ENCODE assay signal across 24 mouse cellular contexts in the genomic region with DNA sequence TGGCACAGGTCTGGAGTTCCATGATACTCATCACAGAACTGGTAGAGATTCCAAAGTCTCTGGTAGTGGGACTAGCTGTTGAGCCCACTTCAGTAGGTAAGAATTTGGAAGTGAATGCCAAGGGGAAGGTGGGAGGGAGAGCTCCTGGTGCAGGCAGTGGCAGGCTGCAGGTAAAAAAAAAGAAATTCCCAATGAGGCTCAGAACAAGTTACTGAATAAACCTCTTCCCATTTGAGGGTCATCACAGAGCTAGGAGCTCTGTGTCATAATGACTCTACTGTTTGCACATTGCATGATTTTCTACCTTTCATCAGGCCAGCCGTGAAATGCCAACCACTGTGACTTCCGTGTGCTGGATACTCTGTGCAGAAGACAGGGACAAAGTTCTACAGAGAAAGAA.
DNase-seq lines count a peak whose midpoint lies in the region; ATAC-seq and TF ChIP-seq lines count a peak whose summit lies in the region.
"Had no signal": no experiment of that assay in that cellular context is flagged by ENCODE, and none has a peak within 500 bp of the region (broad histone marks: within the 10 kb centered on the region; RNA-seq: fewer than 3 reads in every experiment).

No protein-coding gene starts in this region.

- peak; percentile 42; the same call in 1 of the 2 replicates for ATAC-seq in lung, embryonic 15.5 days (ENCODE audit: borderline replicate concordance, extremely low read depth, low FRiP score, low TSS enrichment)
- ATAC-seq in lung, postnatal 0 days, result peak; percentile 78
- ATAC-seq: activated CD4-positive, CD25-positive, alpha-beta regulatory T cell, adult 4 months; CD4-positive, CD25-positive, alpha-beta regulatory T cell, adult 4 months; forebrain, embryonic 13.5 days; forebrain, embryonic 15.5 days; Patski had no signal

- no peak for TF ChIP-seq EP300 in lung, postnatal 0 days (IDR thresholded peaks at IDR 0.05)

- H3K36me3 ChIP-seq in lung, embryonic 15.5 days, result peaks cover 3% of the 10 kb centered on the region; the same call in 1 of the 2 replicates
- H3K36me3 ChIP-seq in lung, postnatal 0 days (ENCODE audit: insufficient read depth, low read length), result no peaks in the 10 kb centered on the region
- H3K36me3 ChIP-seq: embryonic facial prominence, embryonic 10.5 days; embryonic facial prominence, embryonic 12.5 days; forebrain, embryonic 15.5 days; G1E had no signal

- H3K9me3 ChIP-seq in lung, embryonic 15.5 days, result no peaks in the 10 kb centered on the region
- H3K9me3 ChIP-seq in lung, postnatal 0 days (ENCODE audit: low read length), result no peaks in the 10 kb centered on the region
- H3K9me3 ChIP-seq: embryonic facial prominence, embryonic 10.5 days; embryonic facial prominence, embryonic 12.5 days; forebrain, embryonic 13.5 days; forebrain, embryonic 15.5 days had no signal

- no peak overlapping the region for H3K4me2 ChIP-seq in lung, embryonic 15.5 days
- H3K4me2 ChIP-seq in lung, postnatal 0 days (replicated peaks; ENCODE audit: low read depth, low read length), result no peak overlapping the region
- H3K4me2 ChIP-seq: embryonic facial prominence, embryonic 12.5 days; forebrain, embryonic 13.5 days; forebrain, embryonic 15.5 days had no signal

- DNase-seq in heart, adult 11 months, result peak; percentile 28
- DNase-seq in heart, postnatal 36 days, result no peak
- DNase-seq in lung, postnatal 14 days, result no peak
- DNase-seq in lung, postnatal 0 days (ENCODE audit: low spot score), result peak; percentile 72
- DNase-seq in lung, postnatal 25 days (ENCODE audit: low spot score), result no peak
- DNase-seq: adrenal gland, adult 8-10 months; adrenal gland, postnatal 14 days; adrenal gland, postnatal 36 days; B cell, adult 2 months; cerebellum, adult 11-12 months; cerebellum, adult 2 months; cerebellum, adult 9-10 months; cerebellum, postnatal 10 days; cerebellum, postnatal 25 days had no signal

- intact Hi-C loops in heart, postnatal 36 days (cut with DNase I), result no loop called here

- H3K4me1 ChIP-seq in lung, embryonic 15.5 days, result no peaks in the 10 kb centered on the region
- H3K4me1 ChIP-seq in lung, postnatal 0 days (ENCODE audit: insufficient read depth, low read depth, low read length), result no peaks in the 10 kb centered on the region
- H3K4me1 ChIP-seq: embryonic facial prominence, embryonic 10.5 days; embryonic facial prominence, embryonic 12.5 days; forebrain, embryonic 13.5 days; forebrain, embryonic 15.5 days had no signal

- no peak overlapping the region for H3K4me3 ChIP-seq in lung, embryonic 15.5 days
- no peak overlapping the region for H3K4me3 ChIP-seq in lung, postnatal 0 days (ENCODE audit: low read depth, low read length)
- H3K4me3 ChIP-seq: embryonic facial prominence, embryonic 10.5 days; embryonic facial prominence, embryonic 12.5 days; forebrain, embryonic 13.5 days; forebrain, embryonic 15.5 days had no signal

- 70% methylated on average over 2 of the region's 2 CpGs for WGBS in lung, embryonic 15.5 days
- WGBS in lung, postnatal 0 days, result 61% methylated on average over 2 of the region's 2 CpGs

- H3K27me3 ChIP-seq in lung, embryonic 15.5 days, result no peaks in the 10 kb centered on the region
- no peaks in the 10 kb centered on the region for H3K27me3 ChIP-seq in lung, postnatal 0 days (replicated peaks; ENCODE audit: insufficient read depth, low read length)
- H3K27me3 ChIP-seq: CH12.LX; embryonic facial prominence, embryonic 12.5 days; forebrain, embryonic 13.5 days; forebrain, embryonic 15.5 days; Patski had no signal

- 0 out of 2 replicates have a peak overlapping the region, but pooled peaks have one; percentile 9 for H3K27ac ChIP-seq in lung, embryonic 15.5 days
- H3K27ac ChIP-seq in lung, postnatal 0 days (ENCODE audit: low read length), result no peak overlapping the region
- H3K27ac ChIP-seq: embryonic facial prominence, embryonic 10.5 days; embryonic facial prominence, embryonic 12.5 days; forebrain, embryonic 13.5 days; forebrain, embryonic 15.5 days had no signal

- H3K9ac ChIP-seq in lung, embryonic 15.5 days, result no peak overlapping the region
- H3K9ac ChIP-seq in lung, postnatal 0 days (replicated peaks; ENCODE audit: low read depth), result no peak overlapping the region
- H3K9ac ChIP-seq: embryonic facial prominence, embryonic 12.5 days; forebrain, embryonic 13.5 days; forebrain, embryonic 15.5 days had no signal

- no peak for TF ChIP-seq CTCF in lung, postnatal 0 days (IDR thresholded peaks at IDR 0.05)

Comparison
In these comparisons a context has a peak if more than half of its experiments do, and no peak if none do; other contexts are left out.
1. DNase-seq: peak in heart, adult 11 months (single experiment) and lung, postnatal 0 days (single experiment); none in heart, postnatal 36 days (0 of 2), lung, postnatal 14 days (single experiment) and lung, postnatal 25 days (single experiment).